Mouse (Mus musculus) hindbrain, postnatal 0 days (tissue): Measurements from ENCODE around the gene Ugt2b36. TPM values are rescaled to one million over a fixed set of nuclear protein-coding genes. Genes with fewer than 3 reads are reported as not detected.

Experiments
- ATAC-seq: fragments of 200-750 bp; cut with Nextera tagmentation; 2 replicates; pipeline ENCODE4 v1.8.0; 2017; ENCODE audit warnings: mild to moderate bottlenecking, moderate TSS enrichment, moderate library complexity
- DNase-seq: peaks from one replicate; pipeline ENCODE4 v3.0.0-alpha.2; 2015; ENCODE audit warnings: low spot score
- H3K27ac ChIP-seq: fragments of 300-500 bp; sonication (generic); 2 replicates; pipeline ENCODE4 v1.5.1; 2014; ENCODE audit warnings: mild to moderate bottlenecking
- H3K27me3 ChIP-seq: fragments of 300-500 bp; sonication (generic); 2 replicates; pipeline ENCODE4 v1.6.1; 2014; ENCODE audit warnings: low read length, mixed read lengths; ENCODE audit not compliant: insufficient read depth
- H3K36me3 ChIP-seq: fragments of 300-500 bp; sonication (generic); 2 replicates; pipeline ENCODE4 v1.6.1; 2014; ENCODE audit warnings: low read length, mixed read lengths; ENCODE audit not compliant: insufficient read depth
- H3K4me1 ChIP-seq: fragments of 300-500 bp; sonication (generic); 2 replicates; pipeline ENCODE4 v1.6.1; 2014; ENCODE audit warnings: antibody characterized with exemption, low read length, mixed read lengths; ENCODE audit not compliant: insufficient read depth
- H3K4me2 ChIP-seq: fragments of 300-500 bp; sonication (generic); 2 replicates; pipeline ENCODE4 v1.6.1; 2014; ENCODE audit warnings: low read depth, mild to moderate bottlenecking, low read length, moderate library complexity, mixed read lengths
- H3K4me3 ChIP-seq: fragments of 300-500 bp; sonication (generic); 2 replicates; pipeline ENCODE4 v1.5.1; 2014; ENCODE audit warnings: low read length
- H3K9ac ChIP-seq: fragments of 300-500 bp; sonication (generic); replicated peaks from 2 replicates; pipeline ENCODE4 v1.6.1; 2014; ENCODE audit warnings: mild to moderate bottlenecking, low read length, moderate library complexity, mixed read lengths
- H3K9me3 ChIP-seq: fragments of 300-500 bp; sonication (generic); 2 replicates; pipeline ENCODE4 v1.6.1; 2016; ENCODE audit warnings: low read length, mixed read lengths
- CTCF ChIP-seq: IDR thresholded peaks from 2 replicates; pipeline ENCODE4 v1.5.1; 2016; ENCODE audit warnings: antibody characterized with exemption, control low read depth, low read depth
- WGBS: fragments of 180-500 bp; shearing (Covaris S2); extraction: QIAGEN DNeasy Blood & Tissue Kit; methylation state at CpG from one replicate; pipeline ENCODE4 v1.1.7; 2014; 5-methylcytosine and 5-hydroxymethylcytosine counted together
- polyA plus RNA-seq: library from polyadenylated mRNA; unstranded; fragments of >200 nt; fragmentation: Nextera tagmentation; extraction: Ambion mirVana; gene quantifications from 2 replicates; pipeline ENCODE4 v1.2.1, GENCODE M21; 2015
- total RNA-seq: library from RNA; depleted of rRNA; stranded (reverse); fragments of >200 nt; gene quantifications from 2 replicates; pipeline ENCODE4 v1.2.3, GENCODE M21; 2014; rRNA removed

The Ugt2b36 gene
- total and polyA plus RNA-seq, 2 experiments from 2014 or later = 0.13 TPM; not detected in 1

GRCm38 (mm10) chr5:87027359-87027758, 65.0 kb downstream of the Ugt2b36 start:
- Histone ChIP-seq H3K36me3 (no peaks in the 10 kb centered on the region), H3K9ac (no peak overlapping the region), H3K27ac (no peak overlapping the region), H3K4me1 (no peaks in the 10 kb centered on the region), H3K27me3 (no peaks in the 10 kb centered on the region), H3K4me2 (no peak overlapping the region), H3K9me3 (no peaks in the 10 kb centered on the region), H3K4me3 (no peak overlapping the region)
- ATAC-seq (no peak), DNase-seq (no peak)
- WGBS = 74% methylated on average over 3 of the region's 3 CpGs
- TF ChIP-seq CTCF = no peak

Other genes starting within 250 kb of the Ugt2b36 start
- gene Ugt2b34, start 185.6 kb downstream of the Ugt2b36 start, total RNA-seq = not detected in 2 replicates
- not detected in 2 replicates for gene Ugt2b34, start 185.6 kb downstream of the Ugt2b36 start, polyA plus RNA-seq
- not detected in 2 replicates for gene Ugt2b1, start 166.0 kb downstream of the Ugt2b36 start, total RNA-seq
- not detected in 2 replicates for gene Ugt2b1, start 166.0 kb downstream of the Ugt2b36 start, polyA plus RNA-seq
- gene Ugt2b35, start 91.7 kb downstream of the Ugt2b36 start, total RNA-seq = not detected in 2 replicates
- gene Ugt2b35, start 91.7 kb downstream of the Ugt2b36 start, polyA plus RNA-seq = not detected in 2 replicates
- gene Ugt2b5, start 47.8 kb upstream of the Ugt2b36 start, total RNA-seq = not detected in 2 replicates
- gene Ugt2b5, start 47.8 kb upstream of the Ugt2b36 start, polyA plus RNA-seq = 0.13 TPM in 1 of 2 replicates, not detected in the other
- gene Ugt2b37, start 162.2 kb upstream of the Ugt2b36 start, total RNA-seq = not detected in 2 replicates
- not detected in 2 replicates for gene Ugt2b37, start 162.2 kb upstream of the Ugt2b36 start, polyA plus RNA-seq
- not detected in 2 replicates for gene Ugt2a3, start 244.6 kb upstream of the Ugt2b36 start, total RNA-seq
- not detected in 2 replicates for gene Ugt2a3, start 244.6 kb upstream of the Ugt2b36 start, polyA plus RNA-seq